8 mouse cellular contexts compared by ENCODE assay signal in the genomic region with DNA sequence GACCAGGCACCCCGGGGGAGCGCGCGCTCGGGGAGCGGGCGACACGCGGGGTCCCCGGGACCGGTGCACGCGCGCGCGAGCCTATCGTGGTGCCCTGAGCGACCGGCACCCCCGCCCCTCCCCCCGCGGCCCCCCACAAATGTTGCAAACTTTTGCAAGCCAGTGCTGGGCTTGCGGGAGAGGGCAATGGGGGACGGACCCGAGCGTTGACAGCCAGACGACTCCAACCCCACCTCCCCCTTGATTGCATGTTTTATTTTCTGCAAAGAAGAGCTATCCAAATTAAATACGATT. TPM values are rescaled to one million over a fixed set of nuclear protein-coding genes. Genes with fewer than 3 reads are reported as not detected.
DNase-seq lines count a peak whose midpoint lies in the region; ATAC-seq lines count a peak whose summit lies in the region.

No protein-coding gene starts in this region.

- no peaks in the 10 kb centered on the region for H3K36me3 ChIP-seq in kidney, embryonic 16.5 days (ENCODE audit: insufficient read depth, low read length)
- no peaks in the 10 kb centered on the region for H3K36me3 ChIP-seq in embryonic facial prominence, embryonic 11.5 days (replicated peaks; ENCODE audit: control insufficient read depth, insufficient read depth, low read depth, low read length)
- no peaks in the 10 kb centered on the region for H3K36me3 ChIP-seq in hindbrain, embryonic 14.5 days (replicated peaks; ENCODE audit: control insufficient read depth, insufficient read depth)
- no peaks in the 10 kb centered on the region for H3K36me3 ChIP-seq in midbrain, embryonic 13.5 days

- H3K27me3 ChIP-seq in kidney, embryonic 16.5 days (ENCODE audit: insufficient read depth, low read length), result peaks cover 2% of the 10 kb centered on the region; the same call in 1 of the 2 replicates
- no peaks in the 10 kb centered on the region; the same call in 1 of the 2 replicates for H3K27me3 ChIP-seq in embryonic facial prominence, embryonic 11.5 days (ENCODE audit: control insufficient read depth, insufficient read depth, low read length)
- H3K27me3 ChIP-seq in hindbrain, embryonic 14.5 days (ENCODE audit: control insufficient read depth, insufficient read depth, low read length), result no peaks in the 10 kb centered on the region
- no peaks in the 10 kb centered on the region; the same call in 1 of the 2 replicates for H3K27me3 ChIP-seq in midbrain, embryonic 13.5 days

- peak; percentile 40; the same call in 1 of the 2 replicates for ATAC-seq in kidney, embryonic 16.5 days (ENCODE audit: low FRiP score, low TSS enrichment)
- ATAC-seq in embryonic facial prominence, embryonic 11.5 days (replicated peaks; ENCODE audit: insufficient number of reproducible peaks, low FRiP score, low TSS enrichment, low read depth), result no peak
- ATAC-seq in hindbrain, embryonic 14.5 days (ENCODE audit: low FRiP score), result peak; percentile 25; the same call in 1 of the 2 replicates
- peak; percentile 35 for ATAC-seq in midbrain, embryonic 13.5 days

- peaks cover 11% of the 10 kb centered on the region; the same call in 1 of the 2 replicates for H3K4me1 ChIP-seq in kidney, embryonic 16.5 days (ENCODE audit: insufficient read depth, low read length)
- no peaks in the 10 kb centered on the region; the same call in 1 of the 2 replicates for H3K4me1 ChIP-seq in embryonic facial prominence, embryonic 11.5 days (ENCODE audit: control insufficient read depth, insufficient read depth, low read length)
- H3K4me1 ChIP-seq in hindbrain, embryonic 14.5 days (replicated peaks; ENCODE audit: control insufficient read depth, insufficient read depth, low read length), result peaks cover 7% of the 10 kb centered on the region
- peaks cover 26% of the 10 kb centered on the region for H3K4me1 ChIP-seq in midbrain, embryonic 13.5 days (replicated peaks)

- H3K9ac ChIP-seq in kidney, embryonic 16.5 days (replicated peaks; ENCODE audit: low read length), result peak overlapping the region; percentile 83
- H3K9ac ChIP-seq in embryonic facial prominence, embryonic 11.5 days (replicated peaks; ENCODE audit: low read length), result peak overlapping the region; percentile 78
- H3K9ac ChIP-seq in hindbrain, embryonic 14.5 days, result peak overlapping the region; percentile 83
- H3K9ac ChIP-seq in midbrain, embryonic 13.5 days (replicated peaks), result peak overlapping the region; percentile 85

- H3K4me2 ChIP-seq in kidney, embryonic 16.5 days (replicated peaks; ENCODE audit: low read depth, low read length), result peak overlapping the region; percentile 96
- H3K4me2 ChIP-seq in embryonic facial prominence, embryonic 11.5 days (ENCODE audit: low read depth, low read length), result peak overlapping the region; percentile 94
- peak overlapping the region; percentile 86 for H3K4me2 ChIP-seq in hindbrain, embryonic 14.5 days (replicated peaks)
- H3K4me2 ChIP-seq in midbrain, embryonic 13.5 days (replicated peaks), result peak overlapping the region; percentile 73

- H3K27ac ChIP-seq in kidney, embryonic 16.5 days (ENCODE audit: low read length), result peak overlapping the region; percentile 91
- peak overlapping the region; percentile 85 for H3K27ac ChIP-seq in embryonic facial prominence, embryonic 11.5 days (replicated peaks; ENCODE audit: low read depth, low read length)
- H3K27ac ChIP-seq in hindbrain, embryonic 14.5 days, result peak overlapping the region; percentile 96
- peak overlapping the region; percentile 94 for H3K27ac ChIP-seq in midbrain, embryonic 13.5 days

- no peaks in the 10 kb centered on the region for H3K9me3 ChIP-seq in kidney, embryonic 16.5 days (ENCODE audit: low read length)
- H3K9me3 ChIP-seq in embryonic facial prominence, embryonic 11.5 days (replicated peaks; ENCODE audit: control insufficient read depth, low read length), result no peaks in the 10 kb centered on the region
- H3K9me3 ChIP-seq in hindbrain, embryonic 14.5 days (ENCODE audit: control insufficient read depth, low read length), result no peaks in the 10 kb centered on the region
- H3K9me3 ChIP-seq in midbrain, embryonic 13.5 days, result no peaks in the 10 kb centered on the region

- 0% methylated on average over 27 of the region's 28 CpGs for WGBS in kidney, embryonic 16.5 days
- WGBS in embryonic facial prominence, embryonic 11.5 days, result under 1% methylated on average over 27 of the region's 28 CpGs
- 0% methylated on average over 22 of the region's 28 CpGs for WGBS in hindbrain, embryonic 14.5 days
- WGBS in midbrain, embryonic 13.5 days, result 1% methylated on average over 28 of the region's 28 CpGs

- DNase-seq in kidney, adult 18-20 months, result no peak
- DNase-seq in embryonic facial prominence, embryonic 11.5 days (ENCODE audit: low spot score), result no peak
- DNase-seq in hindbrain, embryonic 14.5 days (ENCODE audit: low spot score), result no peak
- DNase-seq in cerebellum, adult 18-20 months, result no peak
- no peak for DNase-seq in right cerebral cortex, postnatal 14 days
- no peak for DNase-seq in frontal cortex, postnatal 25 days (ENCODE audit: low spot score in 2 of 2)

- H3K4me3 ChIP-seq in kidney, embryonic 16.5 days (ENCODE audit: low read length), result peak overlapping the region; percentile 83
- H3K4me3 ChIP-seq in embryonic facial prominence, embryonic 11.5 days (ENCODE audit: low read depth, low read length), result peak overlapping the region; percentile 81
- H3K4me3 ChIP-seq in hindbrain, embryonic 14.5 days (replicated peaks; ENCODE audit: low read length), result peak overlapping the region; percentile 81
- H3K4me3 ChIP-seq in midbrain, embryonic 13.5 days (replicated peaks), result peak overlapping the region; percentile 81

RNA-seq across cellular contexts. Expression of gene Rora, which starts 0.4 kb away (rescaled TPM):
- polyA plus RNA-seq in kidney, embryonic 16.5 days (2015; fragmentation: Nextera tagmentation; extraction: Ambion mirVana), result 9.4 and 9.5 TPM in 2 replicates
- 5.7 and 8.7 TPM in 2 replicates for polyA plus RNA-seq in embryonic facial prominence, embryonic 11.5 days (2014; fragmentation: Nextera tagmentation; extraction: Ambion mirVana)
- polyA plus RNA-seq in hindbrain, embryonic 14.5 days (2014; fragmentation: Nextera tagmentation; extraction: Ambion mirVana), result 22.0 and 28.1 TPM in 2 replicates
- 21.0 and 29.7 TPM in 2 replicates for polyA plus RNA-seq in midbrain, embryonic 13.5 days (2015; fragmentation: Nextera tagmentation; extraction: Ambion mirVana)
